Mouse (Mus musculus): Measurements from ENCODE around the gene Bcl2l15.
"Not testable (repeated sequence)": the region's sequence is repeated elsewhere in the genome, so short reads cannot be mapped to it uniquely, and the experiment has no call there.

Gene Bcl2l15

DNA sequence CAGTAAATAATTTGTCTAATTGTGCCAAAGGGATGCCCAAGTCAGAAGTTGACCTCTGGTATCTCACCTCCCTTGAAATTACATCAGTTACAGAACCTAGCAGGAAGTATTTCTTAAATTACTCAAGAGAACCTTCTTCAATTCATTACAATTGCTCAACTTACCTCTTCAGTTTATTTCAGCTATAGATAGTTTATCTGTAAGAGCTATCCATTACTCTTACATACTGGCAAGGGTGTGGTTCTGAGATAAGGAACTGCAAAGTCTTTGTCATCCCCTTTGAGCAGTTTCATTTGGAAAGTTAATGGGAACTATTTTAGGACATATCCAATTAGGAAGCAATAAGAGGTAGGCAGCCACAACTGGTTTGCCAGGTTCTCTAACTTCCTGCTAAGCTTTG lies at the start of gene Bcl2l15:
TSS of gene Bcl2l15 (plus strand) at position 176 of the 400 bp plus-strand sequence.
- no peak for DNase-seq

DNA sequence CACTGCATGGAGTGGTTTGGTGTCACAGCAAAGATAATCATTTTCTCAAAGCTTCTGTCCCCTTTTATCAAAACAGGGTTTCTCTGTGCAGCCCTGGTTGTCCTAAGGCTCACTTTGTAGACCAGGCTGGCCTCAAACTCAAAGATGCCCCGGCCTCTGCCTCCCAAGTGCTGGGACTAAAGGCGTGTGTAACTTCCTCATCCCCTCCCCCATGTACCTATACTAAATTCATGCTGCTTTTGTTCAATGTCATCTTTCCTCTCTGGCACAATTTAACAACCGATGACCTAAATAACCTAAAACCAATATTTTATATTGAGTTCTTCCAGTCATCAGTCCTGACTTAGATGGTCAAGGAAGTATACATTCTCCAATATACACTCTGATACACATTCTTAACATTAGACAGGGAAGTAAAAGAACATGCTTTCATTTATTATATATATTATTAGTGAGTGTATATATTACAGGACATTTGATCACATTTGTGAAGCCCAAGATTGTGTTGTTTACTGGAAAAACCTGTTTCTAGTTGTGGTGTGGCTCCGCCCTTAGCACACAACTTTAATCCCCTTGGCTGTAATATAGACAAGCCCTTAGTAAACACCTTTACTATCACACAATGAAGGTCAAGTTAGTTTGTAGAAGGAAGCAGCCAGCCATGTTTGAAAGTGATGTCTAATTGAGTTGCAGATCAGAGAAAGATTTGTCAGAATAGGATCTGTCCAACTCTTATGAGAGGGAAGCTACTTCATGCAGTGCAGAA lies 49.4 kb upstream of the Bcl2l15 start:
- no peak for DNase-seq

DNA sequence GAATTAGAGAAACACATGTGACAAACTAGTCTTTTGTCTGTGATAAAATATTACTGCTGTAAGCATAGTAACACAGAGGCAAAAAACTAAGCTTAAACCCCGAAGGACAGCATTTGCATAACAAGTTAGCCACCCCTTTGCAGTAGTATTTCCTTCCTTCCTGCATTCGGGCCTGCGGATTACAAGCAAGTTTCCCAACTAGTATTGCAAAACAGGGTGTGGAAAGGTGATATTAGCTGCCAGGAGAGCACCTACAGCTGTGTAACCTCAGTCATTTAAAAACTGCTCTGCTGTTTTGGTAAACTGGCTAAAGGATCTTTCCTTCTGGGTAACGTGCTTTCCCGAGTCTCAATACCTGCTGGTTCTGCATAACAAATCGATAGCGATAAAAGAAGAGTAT lies 45.2 kb upstream of the Bcl2l15 start:
- no peak for DNase-seq

DNA sequence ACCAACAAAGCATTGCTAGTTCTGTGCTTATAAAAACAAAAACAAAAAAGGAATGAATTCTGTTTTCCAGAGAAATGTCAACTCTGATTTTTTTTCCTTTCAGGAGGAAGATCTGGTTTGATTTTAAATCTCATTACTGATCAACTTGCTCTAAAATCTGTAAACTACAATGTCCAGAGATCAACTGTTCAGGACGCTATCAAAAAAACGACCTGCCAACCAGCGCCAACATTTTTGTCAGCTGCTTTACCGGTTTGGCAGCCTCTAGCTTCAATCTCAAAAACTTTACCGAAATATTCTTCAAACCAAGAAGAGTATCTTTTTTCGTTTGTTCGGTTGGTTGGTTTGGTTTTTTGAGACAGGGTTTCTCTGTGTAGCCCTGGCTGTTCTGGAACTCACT lies 43.3 kb upstream of the Bcl2l15 start:
- DNase-seq: no peak

DNA sequence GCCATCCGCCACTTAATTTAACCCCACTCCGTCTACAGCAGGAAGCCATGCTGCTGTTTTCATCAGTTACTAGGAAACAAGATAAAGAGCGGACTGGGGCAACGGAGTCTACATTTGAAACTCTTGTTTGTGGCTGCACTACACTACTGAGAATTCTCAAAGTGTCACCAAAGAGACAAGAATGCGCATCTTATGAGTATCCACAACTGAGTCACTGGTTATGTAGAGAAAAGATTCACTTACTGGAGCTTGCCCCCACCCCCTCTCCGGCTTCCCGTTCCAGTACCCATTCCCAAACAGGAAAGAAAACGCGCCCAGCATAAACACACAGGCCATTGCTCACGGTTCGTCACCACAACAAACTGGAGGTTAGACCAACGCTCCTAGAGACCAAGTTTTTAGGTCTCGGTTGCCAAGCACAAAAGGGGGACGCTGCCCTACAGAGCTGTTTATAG lies 42.5 kb upstream of the Bcl2l15 start:
- peak; percentile 54 for DNase-seq

DNA sequence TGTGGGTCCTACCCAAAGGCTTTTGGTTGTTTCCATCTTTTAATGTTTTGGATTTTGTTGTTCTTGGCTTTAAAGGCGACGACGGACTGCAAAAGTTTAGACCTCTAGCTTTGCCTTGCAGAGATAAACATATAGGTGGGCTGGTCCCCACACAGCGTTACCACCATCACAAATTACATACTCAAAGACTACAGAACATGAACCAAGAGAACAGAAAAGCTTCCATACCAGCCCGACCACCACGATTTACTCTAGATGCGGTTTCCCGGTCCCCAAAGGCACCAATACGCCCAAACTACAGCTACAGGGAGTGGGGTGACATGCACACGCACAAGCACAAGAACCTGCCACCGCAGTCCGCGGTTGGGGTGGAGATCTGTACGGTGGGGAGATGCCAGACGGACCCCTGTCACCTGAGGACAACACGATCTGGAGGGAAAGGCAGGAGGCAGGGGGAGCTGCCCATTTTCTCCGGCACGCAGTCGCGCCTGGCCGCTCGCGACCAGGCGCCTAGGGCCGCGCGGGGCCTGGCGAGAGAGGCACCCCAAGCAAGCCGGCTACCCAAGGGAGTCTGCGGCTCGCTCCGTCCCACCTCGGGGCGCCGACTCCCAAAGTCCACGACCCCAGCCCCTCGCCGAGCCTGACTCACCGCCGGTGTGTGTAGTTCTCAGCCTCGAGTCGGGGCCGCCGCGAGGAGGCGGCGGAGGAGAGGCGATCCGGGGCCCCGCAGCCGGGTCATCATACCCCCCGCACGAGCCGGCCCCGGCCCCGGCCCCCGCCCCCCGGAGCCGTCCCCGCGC lies 41.9 kb upstream of the Bcl2l15 start:
- DNase-seq: peak; percentile 67

DNA sequence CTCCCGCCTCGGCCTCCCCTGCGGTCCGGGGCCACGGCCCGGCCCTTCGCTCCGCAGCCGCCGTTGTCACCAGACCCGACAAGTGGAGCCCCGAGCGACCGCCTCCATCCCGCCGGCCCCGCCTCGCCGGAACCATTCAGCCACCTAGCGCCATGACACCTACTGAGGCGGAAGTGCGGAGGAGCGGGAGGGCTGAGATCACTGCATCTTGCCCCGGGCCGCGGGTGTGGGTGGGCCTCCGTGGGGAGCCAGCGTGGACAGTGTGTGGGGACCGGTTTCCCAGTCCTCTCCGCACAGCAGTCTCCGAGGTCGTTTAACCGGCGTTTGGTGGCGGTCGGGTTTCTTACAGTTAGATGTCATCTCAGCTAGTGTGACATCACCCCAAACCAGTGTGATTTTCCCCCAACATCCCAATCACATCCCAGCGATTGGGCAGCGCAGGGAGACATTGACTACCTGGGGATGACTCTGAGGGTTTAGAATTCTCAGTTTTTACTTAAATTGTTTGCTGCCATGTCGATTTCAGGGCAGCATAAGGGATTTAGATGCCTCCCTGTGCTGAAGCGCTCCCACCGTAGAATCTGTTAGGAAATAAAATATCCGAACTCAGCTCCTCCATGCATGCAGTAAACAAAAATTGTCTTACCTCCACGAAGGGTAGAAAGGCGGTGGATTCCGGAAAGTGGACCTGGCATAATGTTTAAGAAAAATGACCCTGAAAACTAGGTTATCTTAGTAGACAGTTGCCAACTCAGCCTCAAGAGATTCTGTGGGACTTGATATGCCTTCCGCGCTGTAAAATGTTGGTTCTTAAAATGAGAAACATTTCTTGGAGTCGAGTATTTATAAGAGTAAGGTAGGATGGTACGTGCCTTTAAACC lies 40.9 kb upstream of the Bcl2l15 start, which contains the start of gene Hipk1:
TSS of gene Hipk1 (minus strand) at position 334 of the 881 bp plus-strand sequence.
- peak; percentile 95 for DNase-seq

DNA sequence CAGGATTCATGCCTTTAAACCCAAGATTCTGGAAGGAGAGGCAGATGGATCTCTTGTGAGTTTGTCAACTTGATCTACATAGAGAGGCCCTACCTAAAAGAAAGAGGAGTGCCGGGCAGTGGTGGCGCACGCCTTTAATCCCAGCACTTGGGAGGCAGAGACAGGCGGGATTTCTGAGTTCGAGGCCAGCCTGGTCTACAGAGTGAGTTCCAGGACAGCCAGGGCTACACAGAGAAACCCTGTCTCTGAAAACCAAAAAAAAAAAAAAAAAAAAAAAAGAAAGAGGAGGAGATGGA lies 40.3 kb upstream of the Bcl2l15 start:
- not testable (repeated sequence) for DNase-seq

DNA sequence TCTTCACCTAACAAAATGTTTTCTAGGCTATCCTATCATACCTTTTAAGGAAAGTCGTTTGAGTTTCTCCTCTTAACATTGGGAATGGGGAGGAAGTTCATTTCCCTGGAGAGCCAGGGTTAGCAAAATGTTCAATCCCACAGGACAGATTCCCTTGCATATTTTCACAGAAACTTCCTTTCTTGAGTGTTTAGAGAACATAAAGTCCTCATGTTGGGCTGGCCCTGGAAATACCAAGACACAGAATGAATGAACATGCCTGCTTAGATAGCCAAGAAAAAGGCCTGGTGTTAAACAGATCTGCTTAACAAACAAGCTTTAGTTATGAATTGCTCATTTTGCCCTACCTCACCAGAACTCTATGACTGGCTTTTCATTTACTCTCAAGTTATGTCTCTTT lies 39.8 kb upstream of the Bcl2l15 start:
- DNase-seq: no peak

DNA sequence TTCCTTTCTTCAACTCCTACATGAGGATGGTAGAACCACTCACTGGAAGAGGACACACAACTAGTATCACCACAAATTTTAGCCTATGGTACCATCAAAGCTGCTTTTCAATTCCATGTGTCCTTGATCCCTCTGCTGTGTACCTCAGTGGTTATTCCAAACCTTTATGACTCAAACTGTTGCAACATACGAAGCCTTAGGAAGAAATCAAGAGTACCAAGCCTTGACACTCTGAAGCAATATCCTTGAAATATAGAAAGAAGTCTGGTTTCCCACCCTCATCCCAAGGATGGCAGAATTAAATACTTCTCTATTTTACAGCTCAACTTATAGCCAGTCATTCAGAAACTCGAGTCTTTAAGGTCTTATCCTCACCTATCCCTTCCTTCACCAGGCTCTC lies 36.0 kb upstream of the Bcl2l15 start:
- DNase-seq: no peak

DNA sequence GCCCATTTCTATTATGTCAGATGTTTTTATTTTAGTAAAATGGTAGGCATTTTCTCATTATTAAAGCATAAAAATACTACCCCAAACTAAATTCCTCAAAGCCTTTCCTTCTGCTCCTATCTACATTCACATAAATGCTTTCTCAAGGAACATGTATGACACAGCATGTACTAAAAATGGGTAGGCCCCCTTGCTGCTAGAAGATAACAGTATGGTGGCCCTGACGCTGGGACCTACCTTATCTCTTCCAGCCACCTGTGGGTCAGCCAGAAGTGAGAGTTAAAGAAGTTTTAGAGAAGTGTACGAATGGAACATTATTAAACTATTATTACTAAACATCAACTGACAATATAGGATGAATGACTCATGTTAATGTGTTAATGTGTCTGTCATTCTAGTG lies 32.9 kb upstream of the Bcl2l15 start:
- DNase-seq: no peak

DNA sequence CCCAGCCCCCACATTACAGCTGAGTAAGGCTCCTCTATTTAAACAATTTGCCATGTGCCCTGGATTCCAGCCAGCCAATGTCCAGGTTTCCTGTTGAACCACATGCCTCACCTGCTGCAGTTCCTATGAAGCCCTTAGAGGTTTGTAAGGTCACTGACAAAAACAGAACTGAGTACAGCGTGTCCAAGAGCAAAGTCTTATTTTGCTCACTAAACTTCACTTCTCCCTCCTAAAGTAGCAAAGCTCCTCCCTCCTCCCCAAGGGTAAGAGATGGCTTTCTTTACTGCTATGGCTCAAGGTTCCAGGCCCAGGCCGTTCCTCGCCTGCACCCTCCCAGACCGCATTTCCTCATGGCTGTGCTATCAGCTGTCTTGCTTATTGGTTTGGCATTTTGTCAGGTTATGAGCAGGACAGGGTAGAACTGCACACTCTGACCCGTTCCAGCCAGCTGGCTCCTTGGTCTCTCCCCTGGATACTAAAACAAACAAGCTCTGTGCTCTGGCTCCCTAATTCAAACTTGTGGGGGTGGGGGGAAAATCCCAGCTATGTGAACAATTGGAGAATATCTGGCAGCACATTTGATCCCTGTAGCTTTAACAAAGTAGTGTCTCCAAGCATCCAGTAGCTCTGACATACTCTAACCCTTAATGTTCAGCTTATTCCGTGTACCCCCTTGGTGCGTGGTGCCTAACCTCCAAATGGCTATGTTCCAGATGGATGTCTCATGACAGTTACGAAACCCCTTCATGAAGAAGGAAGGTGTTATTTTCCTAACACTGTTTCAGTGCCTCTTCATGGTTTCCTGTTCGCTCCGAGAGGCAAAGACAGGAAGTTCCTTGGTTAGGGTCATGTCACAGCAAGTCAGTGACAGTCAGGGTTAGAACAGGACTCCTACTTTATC lies 30.5 kb upstream of the Bcl2l15 start:
- DNase-seq: no peak

DNA sequence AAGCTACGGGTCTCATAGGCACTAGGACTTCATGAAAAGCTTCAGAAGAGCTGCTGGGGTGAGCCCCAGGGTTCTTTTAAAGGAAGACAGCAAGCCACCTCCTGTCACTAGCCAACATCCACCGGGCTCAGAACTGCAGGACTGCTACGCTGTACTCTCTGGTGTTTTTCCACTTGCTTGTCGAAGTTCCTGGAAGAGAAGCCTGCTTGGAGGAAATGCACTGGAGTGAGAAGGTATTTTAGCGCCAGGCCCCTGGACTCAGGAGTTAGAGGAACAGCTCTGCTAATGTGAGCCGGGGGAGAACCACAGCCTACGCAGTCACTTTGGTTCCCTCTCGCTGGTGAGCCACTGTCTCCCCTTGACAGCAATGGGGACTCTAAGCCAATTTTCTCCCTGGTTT lies 29.5 kb upstream of the Bcl2l15 start:
- no peak for DNase-seq

DNA sequence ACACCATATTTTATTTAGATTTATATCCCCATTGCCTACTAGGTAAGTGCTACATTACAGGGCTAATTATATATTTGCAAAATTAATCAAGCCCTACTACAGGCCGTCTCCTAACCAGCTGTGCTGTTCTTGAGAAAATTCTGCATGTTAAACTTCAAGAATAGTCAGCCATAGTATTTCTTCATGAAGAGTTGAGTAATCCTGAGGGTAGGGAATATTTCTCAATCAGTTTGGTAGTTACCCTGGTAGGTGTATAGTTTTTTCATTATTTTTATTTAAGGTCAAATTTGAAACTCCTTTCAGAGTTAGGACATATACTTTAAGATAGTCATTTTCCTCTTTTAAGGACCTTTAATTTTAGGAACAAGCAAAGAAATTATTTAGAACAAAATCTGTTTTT lies 26.7 kb upstream of the Bcl2l15 start:
- DNase-seq: no peak

DNA sequence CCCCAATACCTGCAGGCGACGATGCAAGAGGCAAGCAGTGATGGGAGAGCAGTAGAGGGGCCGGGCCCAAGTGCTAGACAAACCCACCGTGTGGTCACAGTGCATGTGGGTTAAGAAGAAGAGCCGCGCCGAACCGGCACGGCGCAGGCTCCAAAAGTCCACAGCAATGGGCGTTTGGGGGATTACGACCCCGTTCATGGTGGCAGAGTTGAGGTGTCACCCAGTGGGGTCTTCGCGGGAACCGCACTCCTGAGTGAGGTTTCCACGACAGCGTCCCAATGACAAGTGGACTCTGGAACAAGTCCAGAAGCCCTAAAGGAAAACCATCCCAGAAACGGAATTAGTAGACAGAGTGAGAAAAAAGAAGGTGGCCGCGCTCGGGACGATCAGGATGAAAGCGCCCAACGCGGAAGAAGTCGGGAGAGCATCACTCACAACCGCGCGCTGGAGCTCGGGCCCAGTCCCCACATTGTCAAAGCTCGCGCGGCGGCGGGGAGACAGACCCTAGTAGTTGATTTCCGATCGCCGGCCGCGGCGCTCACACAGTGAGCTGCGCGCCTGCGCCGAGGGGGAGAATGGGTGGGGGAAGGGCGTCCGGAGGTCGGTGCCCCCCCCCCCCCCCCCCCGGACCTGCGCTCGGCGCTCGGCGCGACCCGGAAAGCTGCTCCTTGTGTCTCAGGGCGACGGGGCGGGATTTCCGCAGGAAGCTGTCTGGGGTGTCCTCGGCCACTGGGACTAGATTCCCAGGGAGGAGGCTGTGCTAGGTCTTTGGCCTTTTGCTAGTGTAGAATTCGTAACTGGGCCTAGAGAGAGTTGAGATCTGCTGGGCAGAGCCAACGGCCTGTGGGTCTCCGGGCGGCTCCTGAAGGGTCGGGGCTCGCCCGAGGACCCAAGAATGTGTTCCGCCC lies 23.3 kb upstream of the Bcl2l15 start, which contains the start of the genes Dclre1b, Ap4b1 and Gm43064:
TSS of gene Dclre1b (minus strand) at position 554 of the 908 bp plus-strand sequence.
TSS of gene Ap4b1 (plus strand) at position 630 of the 908 bp plus-strand sequence.
TSS of gene Gm43064 (plus strand) at position 683 of the 908 bp plus-strand sequence.
- peak; percentile 98 for DNase-seq

DNA sequence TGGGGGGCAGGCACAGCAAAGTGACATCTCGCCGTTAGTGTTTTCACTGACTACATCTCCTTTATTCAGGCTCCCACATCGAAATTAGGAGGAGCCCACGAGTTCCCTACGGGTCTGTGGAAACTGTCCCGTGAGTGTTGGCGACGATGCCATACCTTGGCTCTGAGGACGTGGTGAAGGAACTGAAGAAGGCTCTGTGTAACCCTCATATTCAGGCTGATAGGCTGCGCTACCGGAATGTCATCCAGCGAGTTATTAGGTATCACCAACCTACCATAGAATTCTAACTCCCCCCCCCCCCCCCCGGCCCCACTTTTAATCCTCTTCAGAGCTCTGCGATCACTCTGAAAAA lies 22.6 kb upstream of the Bcl2l15 start:
- DNase-seq: no peak

DNA sequence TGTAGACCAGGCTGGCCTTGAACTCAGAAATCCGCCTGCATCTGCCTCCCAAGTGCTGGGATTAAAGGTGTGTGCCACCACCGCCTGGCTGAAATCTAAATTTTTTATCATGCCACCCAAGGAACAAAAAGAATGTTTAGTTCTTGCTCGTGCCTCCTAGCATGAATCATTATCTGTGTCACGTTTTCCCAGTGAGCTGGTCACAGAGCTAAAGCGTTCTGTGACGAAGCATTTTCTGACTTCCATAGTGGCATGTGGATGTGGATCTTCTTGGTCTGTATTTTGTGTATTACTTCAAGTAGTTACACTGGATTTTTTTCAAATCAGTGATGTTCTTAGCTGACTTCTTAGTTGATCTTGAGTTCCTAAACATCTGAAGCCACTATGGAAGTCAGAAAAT lies 21.4 kb upstream of the Bcl2l15 start:
- DNase-seq: no peak

DNA sequence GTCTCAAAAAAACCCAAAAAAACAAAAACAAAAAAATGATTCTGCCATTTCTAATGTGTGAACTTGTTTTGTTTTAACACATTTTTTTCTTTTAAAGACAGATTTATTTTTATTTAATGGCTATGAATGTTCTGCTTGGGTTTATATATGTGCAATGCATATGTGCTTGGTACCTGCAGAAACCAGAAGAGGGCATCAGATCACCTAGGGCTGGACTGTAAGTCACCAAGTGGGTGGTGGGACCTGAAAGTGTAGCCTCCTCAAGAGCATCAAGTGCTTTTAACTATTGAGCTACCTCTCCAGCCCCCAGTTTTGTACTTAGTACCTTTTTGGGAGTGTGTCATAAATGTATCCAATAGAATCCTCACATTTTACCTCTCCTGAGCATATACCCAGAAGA lies 4.9 kb upstream of the Bcl2l15 start:
- DNase-seq: no peak

DNA sequence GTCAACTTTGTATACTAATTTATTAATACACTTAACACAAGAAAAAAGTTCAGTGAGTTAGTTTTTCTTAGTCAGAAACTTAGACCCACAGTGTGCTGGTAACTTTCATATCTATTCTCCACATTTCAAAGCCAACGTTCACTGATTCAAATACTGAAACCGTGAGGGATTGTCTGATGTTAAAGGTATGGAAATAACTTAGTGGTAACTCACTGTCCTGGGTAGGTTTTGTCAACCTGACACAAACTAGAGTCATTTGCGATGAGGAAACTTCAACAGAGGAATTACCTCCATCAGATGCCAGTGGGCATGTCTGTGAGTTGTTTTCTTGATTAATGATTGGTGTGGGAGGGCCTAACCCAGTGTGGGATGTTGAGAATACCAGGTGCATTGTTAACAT lies 3.4 kb upstream of the Bcl2l15 start:
- no peak for DNase-seq

DNA sequence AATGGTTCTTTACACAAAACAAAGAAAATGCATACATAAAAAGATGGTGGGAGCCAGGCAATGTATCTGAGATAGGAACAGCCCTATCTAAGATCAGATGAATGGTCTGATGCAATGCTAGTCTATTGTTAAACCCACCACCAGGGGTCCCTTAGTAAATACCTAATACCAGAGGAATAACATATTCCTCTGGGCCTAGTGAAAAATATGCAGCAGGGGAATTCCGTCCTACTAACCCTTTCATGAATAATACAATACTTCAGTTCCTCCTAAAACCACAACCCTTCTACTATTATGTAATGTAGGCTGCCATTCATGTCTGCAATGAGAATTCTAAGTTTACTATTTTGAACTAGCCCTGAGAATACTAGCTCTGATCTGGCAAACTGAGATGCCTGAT lies 1.7 kb upstream of the Bcl2l15 start:
- not testable (repeated sequence) for DNase-seq

DNA sequence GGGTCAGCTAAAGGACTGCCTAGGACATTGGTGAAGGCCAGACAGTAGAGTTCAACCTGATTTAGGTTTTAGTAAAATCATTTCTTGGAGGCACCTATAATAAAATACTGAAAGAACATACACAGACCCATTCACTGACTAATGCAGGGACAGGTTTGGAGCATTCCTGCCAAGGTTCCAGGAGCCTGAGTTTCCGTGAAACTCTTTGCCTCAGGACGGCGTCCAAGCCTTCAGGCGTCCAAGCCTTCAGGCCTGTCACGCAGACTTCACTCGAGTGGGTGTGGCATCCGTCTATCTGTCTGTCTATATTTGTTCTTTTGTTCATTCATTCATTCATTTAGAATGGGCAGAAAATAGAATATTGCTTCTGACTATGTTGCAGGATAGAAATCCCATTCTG lies 1.3 kb upstream of the Bcl2l15 start:
- DNase-seq: no peak

Measured in embryo, embryonic 11 days (tissue).